Mouse (Mus musculus): Measurements from ENCODE around the gene Colq. TPM values are rescaled to one million over a fixed set of nuclear protein-coding genes. Genes with fewer than 3 reads are reported as not detected.

The Colq gene
- polyA plus RNA-seq, 1 experiment from 2014 or later: 0.65 TPM

GRCm38 (mm10) chr14:31555021-31555420 lies 36.1 kb downstream of the Colq start:
- ATAC-seq: no peak
- 91% methylated on average over 7 of the region's 7 CpGs for WGBS

DNA sequence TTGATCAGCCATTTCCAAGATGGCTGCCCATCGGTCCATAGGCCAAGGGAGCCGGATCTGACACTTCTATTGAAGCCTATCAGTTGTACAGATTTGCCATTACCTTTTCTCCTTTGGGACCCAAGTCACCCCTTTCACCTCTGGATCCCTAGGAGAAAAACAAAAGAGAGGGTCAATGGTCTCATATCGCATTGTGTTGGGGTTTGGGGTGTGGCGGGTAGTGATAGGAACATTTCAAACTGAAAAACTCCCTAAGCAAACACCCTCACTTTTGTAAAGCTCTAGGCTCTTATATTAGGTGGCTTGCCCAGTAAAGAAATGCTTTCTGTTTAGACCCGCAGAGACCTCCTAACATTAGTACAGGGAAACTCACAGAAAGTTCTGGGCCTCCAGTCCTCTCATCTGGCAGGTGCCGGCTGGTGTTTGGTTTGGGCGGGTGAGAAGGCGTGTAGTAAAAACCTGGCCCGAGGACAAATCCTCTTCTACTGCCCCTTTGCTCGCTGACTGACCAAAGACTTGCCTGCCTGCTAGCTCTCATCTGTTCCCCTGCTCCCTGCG lies 47.2 kb downstream of the Colq start:
- Histone ChIP-seq H3K9ac (no peak overlapping the region), H3K4me1 (replicated peaks) (no peaks in the 10 kb centered on the region), H3K27me3 (replicated peaks) (no peaks in the 10 kb centered on the region), H3K36me3 (no peaks in the 10 kb centered on the region), H3K4me3 (replicated peaks) (no peak overlapping the region), H3K9me3 (no peaks in the 10 kb centered on the region), H3K4me2 (replicated peaks) (no peak overlapping the region), H3K27ac (no peak overlapping the region)
- no peak for ATAC-seq
- WGBS: 73% methylated on average over 11 of the region's 11 CpGs

More at GRCm38 (mm10) chr14:31555021-31555420, 36.1 kb downstream of the Colq start:
- no peaks in the 10 kb centered on the region for H3K27me3 ChIP-seq (replicated peaks)
- H3K9ac ChIP-seq: no peak overlapping the region
- no peaks in the 10 kb centered on the region for H3K36me3 ChIP-seq
- H3K9me3 ChIP-seq: no peaks in the 10 kb centered on the region
- no peak overlapping the region for H3K4me3 ChIP-seq (replicated peaks)
- H3K4me2 ChIP-seq (replicated peaks): no peak overlapping the region
- no peak overlapping the region for H3K27ac ChIP-seq
- no peaks in the 10 kb centered on the region for H3K4me1 ChIP-seq (replicated peaks)

GRCm38 (mm10) chr14:31537298-31537697 lies 53.8 kb downstream of the Colq start:
- no peaks in the 10 kb centered on the region for H3K9me3 ChIP-seq
- no peaks in the 10 kb centered on the region for H3K27me3 ChIP-seq (replicated peaks)
- no peaks in the 10 kb centered on the region for H3K4me1 ChIP-seq (replicated peaks)
- H3K4me3 ChIP-seq (replicated peaks): no peak overlapping the region
- no peaks in the 10 kb centered on the region for H3K36me3 ChIP-seq
- no peak overlapping the region for H3K27ac ChIP-seq
- no peak overlapping the region for H3K4me2 ChIP-seq (replicated peaks)
- ATAC-seq: no peak
- H3K9ac ChIP-seq: no peak overlapping the region
- WGBS: 76% methylated on average over 6 of the region's 6 CpGs

DNA sequence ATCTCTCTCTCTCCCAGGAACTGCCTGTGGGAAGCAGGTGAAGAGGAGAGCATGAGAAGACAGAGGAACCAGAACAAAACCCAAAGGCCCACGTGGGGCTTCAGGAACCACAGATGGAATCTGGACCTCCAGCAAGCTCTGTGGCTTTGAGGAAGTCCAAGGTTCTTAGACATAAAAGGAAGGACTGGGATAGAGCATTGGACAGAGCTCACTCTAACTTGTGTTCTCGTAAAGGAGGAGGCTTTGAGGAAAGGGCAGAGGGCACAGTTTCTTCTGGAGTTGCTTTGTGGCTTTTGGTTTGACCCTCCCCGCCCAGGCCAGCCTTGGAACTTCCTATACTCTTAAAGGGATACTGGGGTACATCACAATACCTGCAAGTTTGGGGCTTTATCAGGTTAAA lies 58.5 kb downstream of the Colq start:
- no peak overlapping the region for H3K27ac ChIP-seq
- H3K4me2 ChIP-seq (replicated peaks): no peak overlapping the region
- no peak overlapping the region for H3K4me3 ChIP-seq (replicated peaks)
- H3K9me3 ChIP-seq: no peaks in the 10 kb centered on the region
- WGBS: 65% methylated on average over 3 of the region's 3 CpGs
- 0 out of 2 replicates have a peak, but pooled peaks have one; percentile 23 for ATAC-seq
- H3K4me1 ChIP-seq (replicated peaks): no peaks in the 10 kb centered on the region
- H3K36me3 ChIP-seq: no peaks in the 10 kb centered on the region
- H3K27me3 ChIP-seq (replicated peaks): no peaks in the 10 kb centered on the region
- no peak overlapping the region for H3K9ac ChIP-seq

GRCm38 (mm10) chr14:31531506-31532148 lies 59.5 kb downstream of the Colq start:
- H3K27me3 ChIP-seq (replicated peaks): no peaks in the 10 kb centered on the region
- peak overlapping the region; percentile 28; the same call in 1 of the 2 replicates for H3K27ac ChIP-seq
- ATAC-seq: no peak
- H3K9me3 ChIP-seq: no peaks in the 10 kb centered on the region
- no peak overlapping the region for H3K4me3 ChIP-seq (replicated peaks)
- H3K4me2 ChIP-seq (replicated peaks): no peak overlapping the region
- H3K4me1 ChIP-seq (replicated peaks): no peaks in the 10 kb centered on the region
- WGBS: 59% methylated on average over 12 of the region's 12 CpGs
- no peaks in the 10 kb centered on the region for H3K36me3 ChIP-seq
- no peak overlapping the region for H3K9ac ChIP-seq

DNA sequence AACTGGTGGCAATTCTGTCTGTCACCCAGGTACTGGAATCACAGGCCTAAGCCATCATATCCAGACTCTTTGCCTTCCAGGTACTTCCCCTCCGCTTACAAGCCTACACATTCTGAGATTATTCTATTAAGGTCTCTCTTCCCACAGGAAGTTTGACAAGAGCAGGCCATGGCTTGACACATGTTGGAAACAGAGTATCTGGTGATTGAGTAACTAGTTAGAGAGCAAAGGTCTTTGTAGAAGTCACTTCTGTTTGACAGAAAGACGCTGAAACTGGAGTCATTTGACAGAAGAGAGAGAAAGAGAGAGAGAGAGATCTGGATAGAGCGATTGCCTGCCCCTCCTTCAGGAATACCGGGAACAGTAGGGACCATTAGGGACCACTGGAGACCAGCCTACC lies 60.3 kb downstream of the Colq start:
- Histone ChIP-seq H3K4me1 (replicated peaks) (no peaks in the 10 kb centered on the region), H3K27ac (peak overlapping the region; percentile 28; the same call in 1 of the 2 replicates), H3K4me3 (replicated peaks) (no peak overlapping the region), H3K36me3 (no peaks in the 10 kb centered on the region), H3K4me2 (replicated peaks) (no peak overlapping the region), H3K9ac (no peak overlapping the region), H3K27me3 (replicated peaks) (no peaks in the 10 kb centered on the region), H3K9me3 (no peaks in the 10 kb centered on the region)
- ATAC-seq: peak; percentile 69
- WGBS: 71% methylated on average over 4 of the region's 4 CpGs

GRCm38 (mm10) chr14:31525040-31525810 lies 65.9 kb downstream of the Colq start:
- H3K27me3 ChIP-seq (replicated peaks): no peaks in the 10 kb centered on the region
- no peaks in the 10 kb centered on the region for H3K36me3 ChIP-seq
- no peak overlapping the region for H3K4me2 ChIP-seq (replicated peaks)
- H3K4me3 ChIP-seq (replicated peaks): no peak overlapping the region
- no peaks in the 10 kb centered on the region for H3K4me1 ChIP-seq (replicated peaks)
- H3K9ac ChIP-seq: no peak overlapping the region
- no peak overlapping the region for H3K27ac ChIP-seq
- no peaks in the 10 kb centered on the region for H3K9me3 ChIP-seq
- no peak for ATAC-seq
- 68% methylated on average over 7 of the region's 7 CpGs for WGBS

GRCm38 (mm10) chr14:31521318-31521717 lies 69.8 kb downstream of the Colq start:
- H3K27ac ChIP-seq: no peak overlapping the region
- ATAC-seq: no peak
- 36% methylated on average over 2 of the region's 2 CpGs for WGBS
- H3K9me3 ChIP-seq: no peaks in the 10 kb centered on the region
- no peak overlapping the region for H3K4me2 ChIP-seq (replicated peaks)
- H3K9ac ChIP-seq: no peak overlapping the region
- no peak overlapping the region for H3K4me3 ChIP-seq (replicated peaks)
- no peaks in the 10 kb centered on the region for H3K36me3 ChIP-seq
- H3K27me3 ChIP-seq (replicated peaks): no peaks in the 10 kb centered on the region
- H3K4me1 ChIP-seq (replicated peaks): peaks cover 7% of the 10 kb centered on the region; the same call in 1 of the 2 replicates

DNA sequence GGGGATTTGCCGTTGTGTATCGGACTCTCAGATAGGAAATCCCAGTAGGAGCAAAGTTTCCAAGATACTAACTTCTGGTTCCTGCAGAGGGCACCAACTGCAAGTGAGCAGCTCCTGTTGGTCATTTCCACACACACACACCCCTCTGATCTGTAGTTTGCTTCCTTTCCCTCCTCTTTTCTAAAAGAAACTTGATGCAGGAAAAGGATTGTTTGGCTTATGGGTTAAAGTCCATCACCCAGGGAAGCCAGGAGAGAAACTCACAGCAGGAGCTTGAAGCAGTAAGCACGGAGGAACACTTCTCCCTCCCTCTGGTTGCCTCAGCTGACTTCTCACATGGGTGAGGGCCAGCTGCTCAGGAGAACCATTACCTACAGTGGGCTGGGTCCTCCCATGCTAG lies 72.0 kb downstream of the Colq start:
- H3K27ac ChIP-seq: no peak overlapping the region
- H3K4me1 ChIP-seq (replicated peaks): peaks cover 7% of the 10 kb centered on the region; the same call in 1 of the 2 replicates
- H3K9ac ChIP-seq: no peak overlapping the region
- ATAC-seq: peak; percentile 81
- H3K27me3 ChIP-seq (replicated peaks): no peaks in the 10 kb centered on the region
- WGBS: 30% methylated on average over 3 of the region's 3 CpGs
- H3K4me3 ChIP-seq (replicated peaks): no peak overlapping the region
- no peaks in the 10 kb centered on the region for H3K36me3 ChIP-seq
- peak overlapping the region; percentile 17 for H3K4me2 ChIP-seq (replicated peaks)
- no peaks in the 10 kb centered on the region for H3K9me3 ChIP-seq

DNA sequence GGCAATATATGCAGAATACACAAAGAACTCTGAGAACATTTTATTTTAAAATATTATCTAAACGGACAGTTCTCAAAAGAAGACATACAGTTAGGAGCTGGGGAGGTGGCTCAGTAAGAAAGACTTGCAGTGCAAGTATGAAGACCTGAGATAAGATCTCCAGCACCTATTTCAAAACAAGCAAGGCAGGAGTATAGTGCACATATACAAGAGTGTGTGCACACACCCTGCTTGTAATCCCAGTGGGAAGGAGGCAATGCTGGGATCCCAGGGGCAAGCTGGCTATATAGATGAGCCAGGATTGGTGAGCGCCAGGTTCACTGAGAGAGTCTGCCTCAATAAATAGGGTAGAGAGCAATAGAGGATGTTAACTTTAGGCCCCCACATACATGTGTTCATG lies 75.2 kb downstream of the Colq start:
- Histone ChIP-seq H3K4me1 (replicated peaks) (peaks cover 7% of the 10 kb centered on the region; the same call in 1 of the 2 replicates), H3K27ac (no peak overlapping the region), H3K9me3 (no peaks in the 10 kb centered on the region), H3K36me3 (no peaks in the 10 kb centered on the region), H3K4me3 (replicated peaks) (no peak overlapping the region), H3K4me2 (replicated peaks) (no peak overlapping the region), H3K27me3 (replicated peaks) (no peaks in the 10 kb centered on the region), H3K9ac (no peak overlapping the region)
- no peak for ATAC-seq
- WGBS: 89% methylated on average over 2 of the region's 2 CpGs

DNA sequence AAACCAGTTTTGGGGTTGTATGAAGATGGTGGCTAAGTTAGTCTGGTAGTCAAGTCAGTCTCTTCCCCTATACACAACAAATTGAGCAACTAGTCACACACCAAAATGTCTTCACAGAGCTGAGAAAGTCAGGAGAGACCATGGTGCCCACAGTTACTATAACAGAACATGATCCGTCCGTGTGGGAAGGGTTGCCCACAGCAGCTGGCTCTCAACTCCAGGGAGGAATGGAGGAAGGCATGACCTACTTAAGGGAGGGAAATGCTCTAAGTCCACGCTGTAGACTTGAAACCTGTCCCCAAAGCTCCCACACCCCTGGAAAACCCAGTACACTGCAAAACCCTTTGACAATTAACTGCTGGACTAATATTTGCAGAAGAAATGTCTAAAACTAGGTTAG lies 80.8 kb downstream of the Colq start:
- 88% methylated on average over 3 of the region's 3 CpGs for WGBS
- Histone ChIP-seq H3K27ac (no peak overlapping the region), H3K4me1 (replicated peaks) (no peaks in the 10 kb centered on the region), H3K27me3 (replicated peaks) (no peaks in the 10 kb centered on the region), H3K9me3 (no peaks in the 10 kb centered on the region), H3K9ac (no peak overlapping the region), H3K4me3 (replicated peaks) (no peak overlapping the region), H3K36me3 (peaks cover 31% of the 10 kb centered on the region), H3K4me2 (replicated peaks) (no peak overlapping the region)
- no peak for ATAC-seq

DNA sequence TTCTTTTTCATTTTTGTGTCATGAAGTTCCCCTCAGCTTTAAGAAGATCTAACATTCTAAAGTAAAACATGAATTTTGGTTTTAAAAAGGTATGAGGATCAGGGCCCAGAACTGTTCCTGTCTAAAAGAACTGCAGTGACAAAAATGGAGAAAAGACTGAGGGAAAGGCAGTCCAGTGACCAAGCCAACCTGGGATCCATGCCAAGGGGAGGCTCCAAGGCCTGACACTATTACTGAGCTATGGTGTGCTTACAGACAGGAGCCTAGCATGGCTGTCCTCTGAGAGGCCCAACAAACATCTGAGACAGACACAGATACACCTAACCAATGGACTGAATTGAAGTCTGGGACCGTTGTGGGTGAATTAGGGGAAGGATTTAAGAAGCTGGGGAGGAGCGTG lies 81.2 kb downstream of the Colq start:
- Histone ChIP-seq H3K9ac (no peak overlapping the region), H3K36me3 (peaks cover 35% of the 10 kb centered on the region), H3K4me3 (replicated peaks) (no peak overlapping the region), H3K9me3 (no peaks in the 10 kb centered on the region), H3K27ac (no peak overlapping the region), H3K4me1 (replicated peaks) (no peaks in the 10 kb centered on the region), H3K4me2 (replicated peaks) (no peak overlapping the region), H3K27me3 (replicated peaks) (no peaks in the 10 kb centered on the region)
- WGBS: 91% methylated on average over 2 of the region's 2 CpGs
- ATAC-seq: no peak
